Mouse (Mus musculus): ENCODE measurements around the gene Usp8.

The Usp8 gene

GRCm38 (mm10) chr2:126706759-126707437 is at the start of gene Usp8:
TSS of gene Usp8 (plus strand) at chr2:126707328.
- in situ Hi-C loops (cut with MboI, MseI) = no loop called here

DNA sequence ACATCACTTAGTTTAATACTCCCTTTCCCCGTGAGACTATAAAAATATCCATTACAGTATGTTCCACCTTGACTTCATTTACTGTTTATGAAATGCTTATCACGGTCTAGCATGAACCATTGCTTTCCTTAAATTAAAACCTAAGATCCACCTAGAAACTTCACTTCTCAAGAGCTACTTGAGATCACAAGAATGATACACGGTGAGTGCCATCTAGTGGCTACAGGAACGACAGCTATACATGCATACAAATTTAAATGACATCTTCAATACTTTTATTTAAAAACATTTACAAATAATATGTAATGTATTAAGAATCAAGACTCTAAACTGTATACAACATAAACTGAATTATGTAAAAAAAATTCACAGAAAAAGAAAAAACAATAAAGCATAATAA is 43.6 kb upstream of the Usp8 start:
- in situ Hi-C loops (cut with MboI, MseI) = no loop called here

- in situ Hi-C loops (cut with MboI, MseI) = no loop called here
Observed at GRCm38 (mm10) chr2:126665984-126666383, 41.1 kb upstream of the Usp8 start.

- in situ Hi-C loops (cut with MboI, MseI) = no loop called here
Observed at GRCm38 (mm10) chr2:126668621-126669252, 38.4 kb upstream of the Usp8 start.

DNA sequence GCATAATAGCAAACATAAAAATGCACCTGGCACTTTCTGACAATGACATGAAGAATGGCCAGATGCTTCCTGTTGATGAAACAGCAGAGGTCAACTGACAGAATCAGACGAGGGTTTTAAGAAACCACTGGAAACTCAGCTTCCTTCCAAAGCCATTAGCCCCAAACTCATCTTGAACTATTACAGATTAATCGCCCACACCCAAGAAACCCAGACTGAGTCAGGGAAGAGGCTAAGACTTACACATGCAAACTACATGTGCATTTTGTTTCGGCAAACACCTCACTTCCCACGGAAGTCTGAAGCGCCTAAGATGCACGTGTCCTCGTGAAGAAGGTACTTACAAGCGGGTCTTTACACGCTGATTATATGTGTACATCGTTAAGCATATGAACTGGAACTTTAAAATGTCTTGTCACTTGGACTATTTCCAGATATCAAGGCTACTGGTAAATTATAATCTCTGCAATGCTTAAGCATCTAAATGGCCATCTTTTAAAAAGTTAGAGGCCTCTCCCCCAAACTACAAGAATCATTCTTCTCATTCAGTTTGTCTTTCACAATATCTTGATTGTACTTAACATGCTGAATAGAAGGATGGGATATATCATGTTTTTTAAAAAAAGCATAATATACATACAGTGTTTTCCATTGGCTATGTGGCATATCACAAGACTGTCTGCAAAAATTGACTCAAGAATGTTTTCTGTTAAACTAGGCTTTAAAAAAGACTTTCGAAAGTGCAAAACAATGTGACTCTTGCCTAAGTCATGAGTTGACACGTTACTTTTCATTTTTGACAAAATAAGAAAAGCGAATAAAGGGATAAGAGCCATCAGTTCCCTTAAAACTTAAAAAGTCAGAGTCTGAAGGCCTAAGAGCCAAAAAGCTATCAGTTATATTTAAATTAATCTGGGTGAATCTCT is 33.5 kb upstream of the Usp8 start:
- in situ Hi-C loops (cut with MboI, MseI) = no loop called here

GRCm38 (mm10) chr2:126674441-126675168 is 32.5 kb upstream of the Usp8 start:
- in situ Hi-C loops (cut with MboI, MseI) = no loop called here

GRCm38 (mm10) chr2:126675169-126676121 is 31.7 kb upstream of the Usp8 start:
- in situ Hi-C loops (cut with MboI, MseI) = no loop called here

DNA sequence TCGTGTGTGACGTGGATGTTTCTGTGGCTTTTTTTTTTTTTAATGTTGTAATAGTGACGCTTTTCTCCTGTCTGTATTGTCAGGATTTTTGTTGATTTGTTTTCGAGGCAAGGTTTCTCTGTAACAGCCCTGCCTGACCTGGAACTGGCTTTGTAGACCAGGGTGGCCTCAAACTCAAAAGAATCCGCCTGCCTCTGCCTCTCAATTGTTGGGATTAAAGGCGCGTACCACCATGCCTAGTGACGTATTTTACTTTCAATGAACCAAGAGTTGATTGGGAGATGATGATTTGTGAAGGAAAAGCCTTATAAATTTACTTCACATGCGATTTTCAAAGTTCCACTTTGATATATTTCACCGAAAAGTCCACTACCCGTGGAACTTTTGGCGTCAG is 31.0 kb upstream of the Usp8 start, which contains the start of gene Gabpb1:
Gene Gabpb1 (minus strand): TSS at position 216 of the 394 bp plus-strand sequence.
- in situ Hi-C loops (cut with MboI, MseI) = no loop called here

DNA sequence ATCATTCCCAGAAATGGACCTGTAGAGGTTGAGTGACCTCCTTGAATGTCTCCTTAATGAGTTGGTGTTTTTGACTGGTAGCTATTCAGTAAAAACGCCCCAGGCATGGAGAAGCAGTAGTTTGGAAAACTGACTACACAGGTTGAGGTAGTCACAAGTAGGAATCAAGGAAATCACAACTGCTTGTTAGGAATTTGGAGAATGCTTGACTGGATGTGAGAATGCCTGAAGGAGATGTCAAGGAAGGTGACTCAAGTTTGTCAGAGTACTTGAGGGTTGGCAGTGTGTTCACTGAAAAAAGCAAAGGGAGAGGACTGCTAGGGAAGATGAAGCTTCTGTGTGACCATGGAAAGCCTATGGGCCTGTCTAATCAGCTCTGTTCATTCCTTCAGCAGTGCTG is 29.8 kb upstream of the Usp8 start:
- in situ Hi-C loops (cut with MboI, MseI) = no loop called here

- in situ Hi-C loops (cut with MboI, MseI) = no loop called here
Observed at GRCm38 (mm10) chr2:126682333-126682732, 24.8 kb upstream of the Usp8 start.

DNA sequence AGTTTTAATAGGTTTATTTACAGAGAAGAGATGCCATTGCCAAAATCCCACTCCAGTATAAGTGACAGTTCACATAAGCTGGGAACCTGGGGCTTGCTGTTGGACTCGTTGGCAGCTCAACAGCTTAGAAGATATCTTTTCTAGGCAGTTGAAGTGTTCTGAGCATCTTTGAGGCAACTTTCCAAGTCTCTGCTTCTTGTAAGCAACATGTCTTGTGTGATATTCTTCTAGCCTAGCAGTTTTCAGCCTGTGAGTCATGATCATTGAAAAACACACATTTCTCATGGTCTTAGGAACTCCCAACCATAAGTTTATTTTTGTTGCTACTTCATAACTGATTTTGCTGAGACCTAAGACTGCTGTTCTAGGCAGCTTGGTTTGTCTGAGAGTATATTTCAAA is 24.2 kb upstream of the Usp8 start:
- in situ Hi-C loops (cut with MboI, MseI) = no loop called here

- in situ Hi-C loops (cut with MboI, MseI) = no loop called here
Observed at GRCm38 (mm10) chr2:126691290-126691689, 15.8 kb upstream of the Usp8 start.

GRCm38 (mm10) chr2:126695285-126695684 is 11.8 kb upstream of the Usp8 start:
- in situ Hi-C loops (cut with MboI, MseI) = no loop called here

DNA sequence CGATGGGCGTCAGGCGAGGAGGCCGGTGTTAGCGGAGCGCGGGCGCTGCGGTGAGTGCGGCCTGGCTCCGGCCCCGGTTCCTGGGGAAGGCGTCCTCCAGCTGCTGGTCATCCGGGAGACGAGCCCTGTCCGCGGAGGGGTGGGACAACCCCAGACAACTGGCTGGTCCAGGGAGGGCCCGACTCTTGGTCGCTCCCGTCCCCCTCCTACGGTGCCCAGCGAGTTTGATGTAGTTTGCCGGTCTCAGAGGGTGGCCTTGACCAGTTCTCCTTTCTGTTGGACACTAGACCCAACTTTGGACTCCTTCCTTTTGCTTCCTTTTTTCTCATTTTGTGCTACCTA is 281 bp downstream of the Usp8 start:
- in situ Hi-C loops (cut with MboI, MseI) = no loop called here

GRCm38 (mm10) chr2:126708361-126708760 is 1.2 kb downstream of the Usp8 start:
- in situ Hi-C loops (cut with MboI, MseI) = no loop called here

GRCm38 (mm10) chr2:126712526-126712925 is 5.4 kb downstream of the Usp8 start:
- in situ Hi-C loops (cut with MboI, MseI) = no loop called here

- in situ Hi-C loops (cut with MboI, MseI) = no loop called here
Observed at GRCm38 (mm10) chr2:126712950-126713349, 5.8 kb downstream of the Usp8 start.

DNA sequence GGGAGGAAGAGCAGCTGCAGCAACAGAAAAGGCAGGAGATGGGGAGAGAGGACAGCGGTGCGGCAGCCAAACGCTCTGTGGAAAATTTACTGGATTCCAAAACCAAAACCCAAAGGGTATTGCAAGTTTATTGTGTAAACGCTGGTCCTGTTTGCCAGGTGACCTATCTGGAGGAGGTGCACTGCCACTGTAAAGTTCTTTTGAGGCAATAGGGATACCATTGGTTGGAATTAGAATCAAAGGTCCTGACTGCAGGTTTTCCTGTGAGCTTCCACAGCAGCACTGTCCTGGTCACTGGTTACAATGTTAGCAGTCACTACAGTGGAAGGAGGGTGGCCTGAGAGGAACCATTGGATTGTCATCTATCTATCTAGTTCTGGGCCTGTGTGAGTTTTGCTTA is 22.1 kb downstream of the Usp8 start:
- in situ Hi-C loops (cut with MboI, MseI) = no loop called here

- in situ Hi-C loops (cut with MboI, MseI) = no loop called here
Observed at GRCm38 (mm10) chr2:126730502-126730901, 23.4 kb downstream of the Usp8 start.

- in situ Hi-C loops (cut with MboI, MseI) = no loop called here
Observed at GRCm38 (mm10) chr2:126735339-126736073, 28.4 kb downstream of the Usp8 start.
